Mouse (Mus musculus) ovary, adult 2 months (tissue): Measurements from ENCODE around the gene Gm33543. TPM values are rescaled to one million over a fixed set of nuclear protein-coding genes. Genes with fewer than 3 reads are reported as not detected.

Source experiments
- polyA plus RNA-seq: library from polyadenylated mRNA; depleted of rRNA; stranded (reverse); fragments of >200 nt; gene quantifications from 2 replicates; pipeline ENCODE4 v1.2.3, GENCODE M21; 2012; rRNA removed

Gene Gm33543
- polyA plus RNA-seq = not detected in 2 replicates

DNA sequence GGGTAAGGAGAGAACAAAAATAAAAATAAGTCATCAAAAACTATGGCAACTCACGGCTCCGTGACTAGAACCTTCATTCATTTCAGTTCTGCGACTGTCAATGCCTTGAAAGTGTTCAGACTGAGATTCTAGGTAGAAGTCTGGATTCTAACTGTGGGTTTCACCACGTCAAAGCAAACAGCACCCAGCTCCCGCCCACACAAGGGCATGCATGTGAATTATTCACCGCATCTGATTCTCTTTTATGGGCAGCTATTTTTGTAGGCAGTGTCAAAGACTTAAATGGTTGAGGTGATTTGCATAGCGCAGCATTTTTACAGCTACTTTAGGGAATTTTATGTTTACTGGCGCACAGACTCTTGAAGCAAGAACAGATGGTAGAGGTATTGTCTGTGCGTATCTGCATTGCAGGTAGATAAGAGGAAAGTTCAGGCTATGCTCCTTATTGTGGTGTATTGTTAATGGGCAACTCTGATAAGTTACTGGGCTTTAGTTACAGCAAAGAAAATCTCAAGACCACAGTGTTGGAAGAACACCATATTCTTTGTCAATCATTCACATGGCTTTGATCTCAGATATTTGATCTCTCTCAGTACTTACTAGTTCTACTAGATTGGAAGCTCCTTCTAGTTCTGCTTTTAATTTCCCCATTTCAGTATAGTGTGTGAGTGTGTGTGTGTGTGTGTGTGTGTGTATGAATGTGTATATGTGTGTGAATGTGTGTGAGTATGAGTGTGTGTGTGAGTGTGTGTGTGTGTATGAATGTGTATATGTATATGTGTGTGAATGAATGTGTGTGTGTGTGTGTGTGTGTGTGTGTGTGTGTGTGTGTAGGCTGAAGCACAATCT lies at the start of gene Gm33543:
Gene Gm33543, minus strand, starts transcription at position 142 of the 849 bp plus-strand sequence.

Other genes starting within 250 kb of the Gm33543 start
- not detected in 2 replicates for gene Anapc15-ps, start 169.5 kb downstream of the Gm33543 start, polyA plus RNA-seq
- gene Eea1, start 97.7 kb upstream of the Gm33543 start, polyA plus RNA-seq = 2.9 and 5.6 TPM in 2 replicates